Mouse (Mus musculus): Measurements from ENCODE around the gene Cd52. TPM values are rescaled to one million over a fixed set of nuclear protein-coding genes. Genes with fewer than 3 reads are reported as not detected.
A peak's percentile ranks its signal among the peaks of the same experiment; 100 is the strongest.

Cd52 gene
- total and polyA plus RNA-seq, 2 experiments from 2014 or later: 2.7 TPM; not detected in 1

DNA sequence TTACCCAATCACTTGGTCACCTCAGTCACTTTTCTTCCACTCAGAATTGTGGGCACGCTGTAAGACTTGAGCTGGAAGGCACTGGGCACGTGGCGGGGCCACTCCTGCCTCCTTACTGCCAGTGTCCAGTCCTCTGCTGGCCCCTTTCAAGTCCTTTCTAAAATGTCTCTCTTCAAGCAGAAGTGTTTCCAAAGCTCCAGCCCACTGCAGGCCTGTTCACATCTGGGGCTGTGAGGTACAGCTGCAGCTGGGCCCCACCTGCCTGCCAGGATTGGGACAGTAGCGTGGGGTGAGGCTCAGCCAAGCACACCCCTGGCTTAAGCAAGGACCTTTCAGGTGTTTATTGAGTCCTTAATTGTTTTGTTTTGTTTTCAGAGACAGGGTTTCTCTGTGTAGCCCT is 19.2 kb upstream of the Cd52 start:
- H3K27ac ChIP-seq: no peak overlapping the region
- H3K36me3 ChIP-seq (ENCODE audit: insufficient read depth, low read length): no peaks in the 10 kb centered on the region
- ATAC-seq (no peak), DNase-seq (ENCODE audit: low spot score) (no peak)
- no peak overlapping the region for H3K9ac ChIP-seq (replicated peaks; ENCODE audit: low read length)
- no peaks in the 10 kb centered on the region for H3K4me1 ChIP-seq (ENCODE audit: insufficient read depth, low read length)
- no peak overlapping the region for H3K4me3 ChIP-seq (ENCODE audit: low read length)
- no peaks in the 10 kb centered on the region for H3K27me3 ChIP-seq (ENCODE audit: insufficient read depth, low read length)
- WGBS: 90% methylated on average over 4 of the region's 4 CpGs
- H3K4me2 ChIP-seq (ENCODE audit: low read depth, low read length): no peak overlapping the region
- no peaks in the 10 kb centered on the region for H3K9me3 ChIP-seq (ENCODE audit: low read length)
- no peak for TF ChIP-seq CTCF (IDR thresholded peaks at IDR 0.05; ENCODE audit: low read depth)

- Histone ChIP-seq H3K9me3 (ENCODE audit: low read length) (no peaks in the 10 kb centered on the region), H3K27ac (no peak overlapping the region), H3K4me3 (ENCODE audit: low read length) (no peak overlapping the region), H3K4me2 (ENCODE audit: low read depth, low read length) (no peak overlapping the region), H3K36me3 (ENCODE audit: insufficient read depth, low read length) (no peaks in the 10 kb centered on the region), H3K4me1 (ENCODE audit: insufficient read depth, low read length) (no peaks in the 10 kb centered on the region), H3K27me3 (ENCODE audit: insufficient read depth, low read length) (no peaks in the 10 kb centered on the region), H3K9ac (replicated peaks; ENCODE audit: low read length) (no peak overlapping the region)
- TF ChIP-seq CTCF (IDR thresholded peaks at IDR 0.05; ENCODE audit: low read depth): no peak
- WGBS: 48% methylated on average over 10 of the region's 10 CpGs
- DNase-seq (ENCODE audit: low spot score) (no peak), ATAC-seq (0 out of 2 replicates have a peak, but pooled peaks have one; percentile 15)
Observed at GRCm38 (mm10) chr4:134113356-134113994, 18.6 kb upstream of the Cd52 start.

DNA sequence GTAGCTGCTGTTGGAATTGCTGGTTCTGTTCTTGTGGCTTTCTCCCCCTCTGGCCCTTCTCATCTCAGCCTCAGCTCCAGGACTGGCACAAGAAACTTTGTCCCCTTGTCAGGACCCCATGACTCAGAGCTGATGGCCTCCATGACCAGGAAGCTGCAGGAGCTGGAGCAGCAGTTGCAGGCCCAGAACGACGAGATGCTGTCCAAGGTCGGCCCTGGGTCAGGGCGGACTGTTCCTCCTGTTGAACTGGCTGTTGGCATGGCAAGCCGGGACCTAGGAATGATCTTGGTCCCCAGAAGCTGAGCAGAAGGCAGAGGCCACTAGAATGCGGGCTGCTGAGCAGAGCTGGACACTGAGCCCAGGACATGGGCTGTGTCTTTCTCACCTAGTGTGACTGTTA is 17.5 kb upstream of the Cd52 start:
- TF ChIP-seq CTCF (IDR thresholded peaks at IDR 0.05; ENCODE audit: low read depth): no peak
- H3K9ac ChIP-seq (replicated peaks; ENCODE audit: low read length): no peak overlapping the region
- H3K27ac ChIP-seq: no peak overlapping the region
- no peak for DNase-seq (ENCODE audit: low spot score)
- H3K4me3 ChIP-seq (ENCODE audit: low read length): no peak overlapping the region
- H3K9me3 ChIP-seq (ENCODE audit: low read length): no peaks in the 10 kb centered on the region
- no peaks in the 10 kb centered on the region for H3K36me3 ChIP-seq (ENCODE audit: insufficient read depth, low read length)
- whole genome bisulfite sequencing: 76% methylated on average over 6 of the region's 6 CpGs
- ATAC-seq: no peak
- no peak overlapping the region for H3K4me2 ChIP-seq (ENCODE audit: low read depth, low read length)
- H3K4me1 ChIP-seq (ENCODE audit: insufficient read depth, low read length): no peaks in the 10 kb centered on the region
- H3K27me3 ChIP-seq (ENCODE audit: insufficient read depth, low read length): no peaks in the 10 kb centered on the region

DNA sequence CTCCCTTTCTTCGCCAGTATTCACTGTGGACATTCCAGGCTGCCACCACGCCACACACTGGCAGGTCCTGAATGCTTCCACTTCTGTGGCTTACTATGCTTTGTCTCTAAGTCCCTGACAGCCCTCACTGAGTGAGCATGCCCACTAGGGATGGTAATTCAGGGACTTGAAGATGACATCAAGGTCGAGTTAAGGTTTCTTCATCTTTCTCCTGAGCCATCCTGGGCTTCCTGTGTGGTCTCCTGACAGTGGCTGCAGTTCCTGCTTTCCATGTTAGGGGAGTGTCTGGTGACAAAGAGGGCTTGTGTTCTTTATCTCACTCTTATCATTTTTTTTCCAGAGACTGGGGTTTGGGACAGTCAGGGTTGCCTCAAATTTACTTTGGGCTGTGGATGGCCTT is 15.8 kb upstream of the Cd52 start:
- Histone ChIP-seq H3K4me2 (ENCODE audit: low read depth, low read length) (no peak overlapping the region), H3K4me3 (ENCODE audit: low read length) (no peak overlapping the region), H3K9ac (replicated peaks; ENCODE audit: low read length) (no peak overlapping the region), H3K27ac (no peak overlapping the region), H3K4me1 (ENCODE audit: insufficient read depth, low read length) (no peaks in the 10 kb centered on the region), H3K9me3 (ENCODE audit: low read length) (no peaks in the 10 kb centered on the region), H3K36me3 (ENCODE audit: insufficient read depth, low read length) (no peaks in the 10 kb centered on the region), H3K27me3 (ENCODE audit: insufficient read depth, low read length) (no peaks in the 10 kb centered on the region)
- no peak for DNase-seq (ENCODE audit: low spot score)
- ATAC-seq: no peak
- no peak for TF ChIP-seq CTCF (IDR thresholded peaks at IDR 0.05; ENCODE audit: low read depth)
- 51% methylated on average over 3 of the region's 3 CpGs for WGBS

- Histone ChIP-seq H3K4me2 (ENCODE audit: low read depth, low read length) (no peak overlapping the region), H3K27me3 (ENCODE audit: insufficient read depth, low read length) (no peaks in the 10 kb centered on the region), H3K9me3 (ENCODE audit: low read length) (no peaks in the 10 kb centered on the region), H3K4me1 (ENCODE audit: insufficient read depth, low read length) (no peaks in the 10 kb centered on the region), H3K27ac (no peak overlapping the region), H3K36me3 (ENCODE audit: insufficient read depth, low read length) (no peaks in the 10 kb centered on the region), H3K9ac (replicated peaks; ENCODE audit: low read length) (no peak overlapping the region), H3K4me3 (ENCODE audit: low read length) (no peak overlapping the region)
- 67% methylated on average over 5 of the region's 5 CpGs for WGBS
- ATAC-seq (no peak), DNase-seq (ENCODE audit: low spot score) (no peak)
- TF ChIP-seq CTCF (IDR thresholded peaks at IDR 0.05; ENCODE audit: low read depth): no peak
Observed at GRCm38 (mm10) chr4:134108196-134108595, 13.3 kb upstream of the Cd52 start.

DNA sequence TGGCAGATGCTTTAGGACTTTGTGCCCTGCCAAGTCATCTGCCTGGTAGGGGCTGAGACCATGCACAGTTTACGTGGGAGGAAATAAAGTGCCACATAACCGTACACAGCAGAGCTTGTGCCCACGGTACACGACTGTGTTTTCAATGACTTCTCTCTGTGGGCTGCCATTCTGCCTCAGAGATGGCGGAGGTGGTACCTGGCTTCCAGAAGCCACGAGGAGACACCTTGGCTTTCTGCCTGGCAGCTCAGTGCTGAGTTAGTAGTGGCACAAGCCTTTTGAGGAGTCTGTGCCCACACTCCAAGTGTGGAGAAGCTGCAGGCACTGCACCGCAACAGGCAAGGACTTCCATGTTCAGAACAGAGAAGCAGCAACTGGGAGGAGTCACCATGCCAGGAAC is 12.8 kb upstream of the Cd52 start:
- Histone ChIP-seq H3K4me1 (ENCODE audit: insufficient read depth, low read length) (no peaks in the 10 kb centered on the region), H3K9ac (replicated peaks; ENCODE audit: low read length) (no peak overlapping the region), H3K4me3 (ENCODE audit: low read length) (no peak overlapping the region), H3K27ac (no peak overlapping the region), H3K27me3 (ENCODE audit: insufficient read depth, low read length) (no peaks in the 10 kb centered on the region), H3K9me3 (ENCODE audit: low read length) (no peaks in the 10 kb centered on the region), H3K36me3 (ENCODE audit: insufficient read depth, low read length) (no peaks in the 10 kb centered on the region), H3K4me2 (ENCODE audit: low read depth, low read length) (no peak overlapping the region)
- no peak for TF ChIP-seq CTCF (IDR thresholded peaks at IDR 0.05; ENCODE audit: low read depth)
- DNase-seq (ENCODE audit: low spot score) (no peak), ATAC-seq (no peak)
- 82% methylated on average over 7 of the region's 7 CpGs for WGBS

DNA sequence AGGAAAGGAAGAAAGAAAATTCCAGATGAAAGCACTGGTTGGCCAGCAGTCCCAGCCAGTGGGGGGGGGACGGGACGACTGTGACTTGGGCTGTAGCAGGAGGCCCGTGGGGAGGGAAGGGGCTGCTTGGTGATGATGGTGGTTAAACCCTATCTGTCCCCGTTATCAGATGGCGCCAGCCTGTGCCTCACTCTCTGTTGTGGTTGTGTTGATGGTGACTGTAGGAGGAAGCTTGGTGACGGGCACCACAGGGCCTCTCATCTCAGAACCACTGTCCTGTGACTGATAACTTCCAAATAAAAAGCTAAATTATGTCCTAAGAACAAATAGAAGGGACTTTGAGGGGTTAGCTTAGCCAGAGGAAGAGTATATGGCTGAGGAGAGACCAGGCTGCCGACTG is 11.2 kb upstream of the Cd52 start:
- no peak for TF ChIP-seq CTCF (IDR thresholded peaks at IDR 0.05; ENCODE audit: low read depth)
- WGBS: 79% methylated on average over 7 of the region's 7 CpGs
- H3K27me3 ChIP-seq (ENCODE audit: insufficient read depth, low read length): no peaks in the 10 kb centered on the region
- H3K9me3 ChIP-seq (ENCODE audit: low read length): no peaks in the 10 kb centered on the region
- no peak overlapping the region for H3K9ac ChIP-seq (replicated peaks; ENCODE audit: low read length)
- H3K27ac ChIP-seq: no peak overlapping the region
- no peak overlapping the region for H3K4me2 ChIP-seq (ENCODE audit: low read depth, low read length)
- H3K4me1 ChIP-seq (ENCODE audit: insufficient read depth, low read length): no peaks in the 10 kb centered on the region
- DNase-seq (ENCODE audit: low spot score) (no peak), ATAC-seq (no peak)
- no peaks in the 10 kb centered on the region for H3K36me3 ChIP-seq (ENCODE audit: insufficient read depth, low read length)
- no peak overlapping the region for H3K4me3 ChIP-seq (ENCODE audit: low read length)
